Mouse (Mus musculus): ENCODE results near the gene Fndc9.

Fndc9 gene

DNA sequence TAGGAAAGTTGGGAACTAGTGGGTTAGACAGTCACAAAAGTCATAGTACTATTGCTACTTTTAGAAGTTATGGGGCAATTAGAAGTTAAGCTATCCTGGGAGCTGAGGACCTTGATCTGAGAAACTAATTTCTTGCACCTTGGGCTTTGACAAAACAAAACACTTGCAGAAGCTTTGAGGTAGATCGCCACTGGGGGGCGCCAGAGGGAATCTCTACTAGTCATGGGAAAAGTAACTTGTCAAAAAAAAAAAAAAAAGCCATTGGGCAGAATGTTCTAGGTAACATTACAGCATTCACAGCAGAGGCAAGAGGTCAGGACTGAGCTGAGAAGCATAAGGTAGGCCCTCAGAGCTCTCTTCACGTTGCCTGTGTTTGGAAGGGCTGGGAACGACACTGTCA lies 1.6 kb downstream of the Fndc9 start:
- peak; percentile 76 for DNase-seq

DNA sequence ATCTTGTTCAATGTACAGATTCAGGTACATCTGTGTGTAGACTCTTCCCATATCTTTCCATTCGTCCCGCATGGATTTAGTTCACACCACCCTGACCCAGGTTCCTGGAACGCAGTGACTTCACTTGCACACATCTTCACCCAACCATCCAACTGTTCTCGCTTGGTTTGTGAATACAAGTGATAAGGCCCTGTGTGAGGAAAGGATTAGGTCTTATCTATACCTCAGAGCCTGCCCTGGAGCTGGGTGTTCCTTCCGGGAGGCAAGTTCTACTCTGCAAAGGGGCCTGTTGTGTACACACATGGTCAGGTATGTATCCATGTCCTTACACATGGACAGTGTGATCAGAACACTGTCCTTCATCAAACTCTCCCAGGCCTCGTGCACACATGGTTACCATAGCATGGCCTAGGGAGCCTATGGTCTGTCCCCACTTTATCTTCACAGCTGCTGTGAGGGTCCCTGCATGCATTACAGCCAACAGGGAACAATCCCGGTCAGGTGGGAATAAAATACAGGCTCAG lies 5.9 kb downstream of the Fndc9 start:
- DNase-seq = no peak

DNA sequence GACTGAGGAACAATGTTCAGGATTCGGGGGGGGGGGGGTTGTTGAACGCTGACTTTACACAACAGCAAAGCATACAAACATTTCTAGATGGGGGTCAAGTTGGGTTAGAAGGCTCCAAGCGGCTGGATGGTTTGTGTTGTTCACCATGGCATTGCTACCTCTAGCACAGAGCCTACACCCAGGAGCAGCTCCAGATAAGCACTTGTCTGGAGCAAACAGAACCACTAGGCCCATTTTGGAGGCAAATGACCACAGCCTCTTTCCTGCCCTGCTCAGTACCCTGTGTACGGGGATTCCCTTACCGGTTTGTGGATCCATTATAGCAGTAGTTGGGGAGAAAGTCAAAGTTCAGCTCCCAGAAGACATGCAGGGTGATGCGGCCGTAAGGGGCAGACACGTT lies 6.7 kb downstream of the Fndc9 start:
- no peak for DNase-seq

DNA sequence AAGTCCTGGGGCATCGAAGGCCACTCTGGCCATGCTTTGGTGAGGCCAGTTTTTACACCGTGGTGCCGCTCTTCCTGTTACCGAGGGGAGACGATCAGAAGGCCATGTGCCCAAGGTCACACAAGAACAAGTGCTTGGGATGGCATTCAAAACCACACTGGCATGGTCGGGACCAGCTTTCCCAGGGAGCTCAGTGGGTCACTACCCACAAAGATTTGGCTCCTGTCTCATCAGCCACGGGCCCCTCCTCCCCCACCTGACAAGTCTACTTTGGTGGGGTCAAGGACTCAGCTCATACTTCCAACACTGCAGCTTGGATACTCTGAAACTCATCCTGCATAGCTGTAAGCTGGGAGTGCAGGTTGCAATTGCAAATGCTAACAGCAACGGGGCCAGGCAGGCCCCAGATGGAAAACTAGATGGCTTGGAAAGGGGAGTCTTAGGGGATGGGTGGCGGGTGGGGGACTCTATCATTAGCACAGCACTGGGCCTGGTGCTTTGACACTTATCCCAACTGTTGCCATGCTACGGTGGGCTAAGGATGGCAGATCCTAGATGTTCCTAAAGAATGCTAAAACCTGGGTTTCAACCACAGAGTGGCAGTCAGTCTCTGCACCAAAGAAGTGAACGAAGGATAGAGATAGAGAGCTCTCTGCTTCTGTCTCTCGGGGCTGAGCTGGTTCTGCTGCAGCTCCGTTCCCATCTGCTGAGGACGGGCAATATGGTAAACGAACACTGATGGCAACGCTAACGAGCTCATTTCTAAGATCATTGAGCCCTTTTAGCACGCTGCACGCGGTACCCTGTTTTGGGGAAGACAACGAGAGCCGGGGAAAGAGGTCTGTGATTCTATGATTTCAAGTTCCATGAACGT lies 9.6 kb downstream of the Fndc9 start:
- no peak for DNase-seq

DNA sequence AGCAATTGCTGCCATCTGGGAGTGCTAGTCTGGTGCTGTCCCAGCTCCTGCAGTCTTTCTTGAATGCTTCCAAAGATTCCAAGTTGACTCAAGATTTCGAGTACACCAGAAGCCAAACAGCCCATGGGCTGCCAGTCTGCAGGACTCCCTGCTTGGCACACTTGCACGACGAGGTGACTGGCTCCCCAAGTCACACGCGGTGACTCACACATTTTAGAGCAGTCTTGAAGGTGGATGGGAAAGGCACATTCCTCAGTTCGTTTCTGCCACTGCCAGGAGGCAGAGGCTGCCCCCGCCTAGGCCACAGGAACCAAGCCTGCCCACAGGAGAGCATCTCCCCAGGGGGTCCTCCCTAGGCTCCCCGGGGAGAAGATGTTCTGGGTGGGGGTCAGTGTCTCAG lies 10.6 kb downstream of the Fndc9 start:
- no peak for DNase-seq

DNA sequence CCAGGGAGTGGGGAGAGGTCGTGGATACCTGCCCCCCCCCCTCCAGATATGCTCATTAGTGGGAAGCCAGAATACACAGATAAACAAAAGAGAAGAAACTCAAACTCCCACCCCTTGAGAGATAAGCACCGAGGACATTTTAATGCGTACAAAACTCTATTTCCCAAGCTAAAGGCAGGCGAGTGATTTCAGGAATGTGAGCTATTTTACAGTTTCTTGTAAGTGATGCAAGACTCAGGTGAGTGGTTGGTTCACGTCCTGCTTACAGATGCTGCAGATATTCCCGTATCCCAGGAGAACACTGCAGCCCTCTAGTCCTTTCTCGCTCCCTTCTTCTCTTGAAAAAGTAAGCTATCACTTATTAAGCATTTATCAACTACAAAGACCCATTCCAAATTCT lies 11.1 kb downstream of the Fndc9 start:
- no peak for DNase-seq

DNA sequence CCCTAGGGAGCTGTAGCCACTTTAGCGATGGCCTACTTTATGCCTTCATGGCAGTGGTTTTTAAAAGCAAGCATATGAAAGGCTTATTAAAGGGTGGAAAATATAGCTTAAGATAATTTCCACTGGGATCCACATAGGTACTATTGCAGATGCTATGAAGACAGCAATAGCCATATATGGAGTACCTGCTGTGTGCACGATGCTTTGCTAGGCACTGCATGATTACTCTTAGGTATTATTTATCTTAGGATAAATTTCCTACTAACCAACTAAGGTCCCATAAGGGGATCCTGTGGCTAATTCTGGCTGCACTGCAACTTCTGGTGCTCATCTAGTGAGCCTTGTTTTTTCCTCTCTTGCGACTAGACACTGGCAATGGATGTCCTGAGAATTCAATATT lies 13.0 kb downstream of the Fndc9 start:
- no peak for DNase-seq

DNA sequence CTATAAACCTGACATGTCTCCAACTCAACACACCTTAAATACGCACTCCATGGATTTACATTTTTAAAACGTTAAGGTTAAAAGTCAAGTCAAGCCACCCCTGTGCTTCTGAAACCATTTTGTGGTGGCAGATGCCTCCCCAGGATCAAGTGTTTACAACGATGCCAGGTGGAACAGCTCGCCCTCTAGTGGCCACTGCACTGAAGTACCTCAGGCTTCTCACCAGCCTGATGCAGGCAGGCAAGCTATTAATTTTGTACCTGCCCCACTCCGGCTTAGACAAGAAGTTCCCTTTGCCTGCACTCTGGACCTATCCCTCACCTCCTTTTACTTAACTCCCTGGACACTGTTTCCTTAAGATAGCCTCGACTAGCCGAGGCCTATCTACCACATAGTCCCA lies 16.7 kb downstream of the Fndc9 start:
- peak; percentile 80 for DNase-seq

DNA sequence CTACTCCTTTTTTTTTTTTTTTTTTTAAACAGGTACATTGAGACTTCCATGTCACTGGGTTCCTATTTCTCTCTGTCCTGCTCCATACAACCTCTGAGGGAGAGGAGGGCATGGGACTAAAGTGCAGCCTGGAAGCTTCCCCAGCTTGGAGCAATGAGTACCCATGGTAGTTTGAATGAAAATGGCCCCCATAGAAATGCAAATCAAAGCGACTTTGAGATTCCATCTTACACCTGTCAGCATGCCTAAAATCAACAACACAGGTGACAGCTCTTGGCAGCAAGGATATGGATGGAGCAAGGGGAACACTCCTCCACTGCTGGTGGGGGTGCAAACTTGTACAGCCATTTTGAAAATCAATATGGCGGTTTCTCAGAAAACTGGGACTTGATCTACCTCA lies 20.0 kb downstream of the Fndc9 start:
- no peak for DNase-seq

DNA sequence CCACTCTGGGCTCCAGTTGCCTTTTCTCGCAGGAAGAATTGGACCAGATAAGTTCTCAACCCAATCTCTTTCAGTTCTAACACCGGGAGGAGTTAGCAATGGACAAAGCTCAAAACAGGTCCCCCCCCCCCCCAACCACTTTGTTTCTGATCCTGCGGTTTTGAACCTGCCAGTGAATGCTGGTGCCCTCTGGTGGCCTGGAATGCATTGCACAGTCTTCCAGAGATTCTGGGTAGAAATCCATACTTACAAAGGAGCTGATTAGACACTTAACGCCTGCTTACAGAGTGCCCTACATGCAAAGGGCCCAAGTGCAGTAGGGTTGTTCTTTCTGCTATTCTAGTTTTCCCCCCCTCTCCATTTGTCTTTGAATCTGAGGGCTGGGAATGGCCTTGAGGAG lies 22.9 kb downstream of the Fndc9 start:
- DNase-seq = no peak

DNA sequence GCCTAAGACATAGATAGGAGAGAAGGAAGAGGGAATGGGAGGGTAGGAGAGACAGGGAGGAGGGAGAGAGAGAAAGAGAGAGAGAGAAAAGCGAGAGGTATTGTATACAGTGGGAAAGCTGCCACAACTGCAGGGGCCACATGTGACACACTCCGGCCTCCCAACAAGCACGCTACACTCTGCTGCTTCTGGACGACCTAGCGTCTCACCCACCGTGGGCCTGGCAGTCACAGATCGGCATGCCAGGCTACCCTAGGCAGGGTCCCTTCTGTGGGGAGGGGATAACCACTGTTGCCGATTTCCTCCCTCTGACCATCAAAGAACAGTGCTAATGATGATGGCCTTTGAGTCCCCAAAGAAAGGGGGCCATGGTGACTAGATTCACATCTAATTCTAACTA lies 23.4 kb downstream of the Fndc9 start:
- DNase-seq = no peak

DNA sequence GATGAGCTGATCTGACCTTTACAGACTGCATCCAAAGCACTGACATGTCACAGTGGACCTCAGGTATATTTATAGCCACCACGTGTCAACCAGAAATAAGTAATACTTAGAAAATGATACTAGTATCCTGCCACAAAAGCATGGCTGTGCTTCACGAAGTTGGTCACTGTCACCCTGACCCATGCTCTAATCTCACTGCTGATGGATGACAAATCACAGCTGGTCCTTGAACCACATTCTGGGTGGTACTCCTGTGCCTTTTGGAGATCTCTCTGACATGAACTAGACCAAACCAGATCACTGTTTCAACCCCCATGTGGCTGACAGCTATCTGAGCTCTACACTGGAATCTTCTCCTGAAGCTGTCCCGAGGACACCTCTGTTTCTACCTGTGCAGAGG lies 27.5 kb downstream of the Fndc9 start:
- no peak for DNase-seq

DNA sequence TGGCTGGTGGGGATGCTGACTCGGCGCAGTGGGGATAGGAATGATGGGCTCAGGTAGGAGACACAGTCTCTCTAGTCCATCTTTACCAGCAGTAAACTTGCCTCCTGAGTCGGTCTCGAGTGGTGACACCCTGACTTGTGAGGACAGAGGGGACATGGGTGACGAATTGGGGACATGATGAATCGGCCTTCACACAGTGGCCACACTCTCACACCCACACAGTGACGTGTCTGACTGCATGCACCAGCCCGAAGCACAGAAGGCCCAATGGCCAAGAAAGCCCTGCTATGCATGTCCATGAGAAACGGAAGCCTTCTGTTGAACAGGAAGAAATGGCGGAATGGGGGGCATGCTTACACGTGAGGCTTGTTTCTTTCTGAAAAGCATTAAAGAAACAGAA lies 28.0 kb downstream of the Fndc9 start:
- no peak for DNase-seq

DNA sequence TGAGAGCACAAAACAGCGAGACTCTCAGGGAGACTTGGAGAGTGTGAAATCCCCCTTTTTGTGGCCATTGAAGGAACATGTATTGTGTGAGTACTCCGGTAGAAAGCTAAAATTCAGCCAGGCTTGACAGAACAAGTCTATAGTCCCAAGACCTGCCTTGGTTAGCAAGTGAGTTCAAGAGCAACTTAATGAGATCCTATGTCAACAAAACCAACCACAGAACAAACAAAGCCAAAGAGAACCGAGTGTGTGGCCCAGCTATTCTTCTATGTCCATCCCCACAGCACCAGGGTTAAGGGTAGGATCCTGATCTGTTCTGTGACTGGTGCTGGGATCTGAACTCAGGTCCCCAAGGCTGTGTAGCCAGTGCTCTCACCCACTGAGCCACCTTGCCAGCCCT lies 29.3 kb downstream of the Fndc9 start:
- DNase-seq = no peak

DNA sequence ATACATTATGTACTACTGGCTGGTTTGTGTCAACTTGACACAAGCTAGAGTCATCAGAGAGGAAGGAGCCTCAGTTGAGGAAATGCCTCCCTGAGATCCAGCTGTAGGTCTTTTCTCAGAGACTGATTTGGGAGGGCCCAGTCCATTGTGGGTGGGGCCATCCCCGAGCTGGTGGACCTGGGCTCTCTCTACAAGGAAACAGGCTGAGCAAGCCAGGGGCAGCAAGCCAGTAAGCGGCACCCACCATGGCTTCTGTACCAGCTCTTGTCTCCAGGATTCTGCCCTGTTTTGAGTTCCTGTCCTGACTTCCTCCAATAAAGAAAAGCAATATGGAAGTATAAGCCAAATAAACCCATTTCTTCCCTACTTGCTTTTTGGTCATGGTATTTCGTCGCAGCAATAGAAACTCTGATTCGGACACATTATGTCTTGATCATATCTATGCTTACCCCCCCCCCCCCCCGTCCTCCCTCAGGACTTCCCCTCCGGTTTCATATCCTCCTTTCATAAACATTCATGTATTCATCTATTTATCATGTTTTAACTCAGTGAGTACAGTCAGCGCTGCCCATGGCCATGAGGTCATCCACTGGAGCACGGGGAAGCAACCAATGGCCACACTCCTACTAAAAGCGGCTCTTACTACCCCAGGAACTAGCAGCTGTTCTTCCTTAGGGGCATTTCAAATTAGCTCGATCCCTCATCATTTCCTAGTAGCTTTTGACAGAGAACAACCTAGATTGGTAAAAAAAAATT lies 29.9 kb downstream of the Fndc9 start:
- DNase-seq = no peak

DNA sequence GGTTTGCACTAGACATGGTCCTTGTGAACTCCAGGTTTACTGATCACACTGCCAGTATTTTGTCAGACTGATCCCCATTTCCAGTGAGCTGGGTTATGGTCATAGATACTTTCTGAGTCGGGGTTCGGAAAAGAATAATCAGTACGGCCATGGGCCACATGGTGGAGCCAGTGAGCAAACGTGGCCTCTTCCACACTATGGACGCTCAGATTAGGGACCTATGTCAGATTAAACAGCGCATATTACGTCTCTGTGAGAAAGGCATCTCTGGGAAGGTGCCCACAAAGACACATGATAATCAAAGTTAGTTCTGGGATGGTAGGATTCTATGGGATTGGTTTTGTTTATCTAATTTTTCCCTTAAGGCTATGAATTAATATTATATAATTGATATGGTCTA lies 33.7 kb downstream of the Fndc9 start:
- peak; percentile 77 for DNase-seq

DNA sequence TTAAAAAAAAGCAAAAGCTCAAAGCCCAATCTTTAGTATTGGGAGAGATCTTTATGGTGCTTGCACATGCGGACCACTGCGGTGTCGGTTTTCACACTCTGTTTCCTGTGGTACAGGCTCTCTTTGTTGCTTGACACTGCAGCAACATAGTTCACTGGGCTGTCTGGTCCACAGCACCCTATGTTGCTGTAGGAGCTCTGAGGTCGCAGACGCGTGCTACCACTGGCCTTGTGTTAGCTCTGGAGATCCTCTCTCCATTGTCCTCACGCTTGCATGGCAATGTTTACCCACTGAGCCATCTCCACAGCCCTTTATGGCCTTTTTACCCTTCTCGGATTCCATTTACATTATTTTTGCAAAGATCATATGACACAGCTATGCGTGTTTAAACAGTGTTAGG lies 34.1 kb downstream of the Fndc9 start:
- no peak for DNase-seq

DNA sequence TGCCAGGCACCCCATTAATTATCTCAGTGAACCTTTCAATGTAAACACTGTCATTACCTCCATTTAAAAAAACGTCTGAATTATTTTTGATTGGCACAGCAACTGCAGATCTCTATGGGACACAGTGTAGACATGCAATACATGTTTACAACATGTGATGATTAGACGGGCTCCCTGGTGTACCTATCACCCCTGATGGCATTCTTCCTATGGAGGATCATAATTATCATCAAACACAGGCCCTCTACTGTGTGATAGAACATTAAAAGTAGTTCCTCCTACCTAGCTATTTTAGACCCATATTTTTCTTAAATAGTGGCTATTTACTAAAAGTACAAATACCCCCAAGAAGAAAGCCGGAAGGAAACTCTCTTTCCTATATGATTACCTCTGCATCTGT lies 34.6 kb downstream of the Fndc9 start:
- no peak for DNase-seq

DNA sequence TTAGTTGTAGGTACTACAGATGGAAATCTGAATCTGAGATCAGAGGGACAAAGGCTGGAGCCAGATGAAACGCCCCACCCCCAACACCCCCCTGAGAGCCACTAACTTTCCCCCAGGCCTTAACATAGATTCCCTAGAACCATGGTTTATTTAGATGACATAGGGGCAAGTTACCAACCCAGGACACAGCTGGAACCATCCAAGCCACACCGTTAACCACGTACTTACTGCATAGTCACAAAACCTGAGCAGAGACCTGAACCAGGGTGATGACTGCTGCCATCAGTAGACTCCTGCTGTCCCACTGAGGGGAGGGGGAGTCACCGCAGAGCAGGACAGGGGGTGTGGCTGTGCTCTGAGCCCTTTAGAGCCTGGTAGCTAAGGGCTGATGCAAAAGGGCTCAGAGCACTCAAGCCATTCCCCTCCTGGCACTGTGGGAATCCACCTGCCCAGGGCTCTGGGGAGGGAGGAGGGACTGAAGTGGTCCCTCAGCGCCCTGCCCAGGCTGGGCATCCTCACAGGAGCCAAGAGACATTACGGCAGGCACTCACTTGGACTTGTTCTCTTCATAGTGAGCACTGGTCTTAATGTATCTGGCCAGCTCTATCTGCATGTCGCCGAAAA lies 36.8 kb downstream of the Fndc9 start:
- no peak for DNase-seq

DNA sequence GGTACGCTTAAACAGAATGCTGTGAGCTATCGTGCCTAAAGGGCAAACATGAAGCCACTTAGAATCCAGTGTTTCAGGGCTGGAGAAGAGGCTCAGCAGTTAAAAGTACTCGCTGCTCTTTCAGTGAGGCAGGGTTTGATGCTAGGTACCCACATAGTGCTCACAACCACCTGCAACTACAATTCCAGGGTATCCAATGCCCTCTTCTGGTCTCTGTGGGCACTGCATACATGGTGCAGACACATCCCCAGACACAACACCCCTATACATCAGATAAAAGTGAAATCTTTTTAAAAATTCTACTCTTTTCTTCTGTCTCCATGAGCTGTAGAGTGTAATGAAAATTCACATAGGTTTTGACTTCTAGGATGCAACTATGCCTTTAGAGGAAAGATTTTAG lies 38.6 kb downstream of the Fndc9 start:
- no peak for DNase-seq

DNA sequence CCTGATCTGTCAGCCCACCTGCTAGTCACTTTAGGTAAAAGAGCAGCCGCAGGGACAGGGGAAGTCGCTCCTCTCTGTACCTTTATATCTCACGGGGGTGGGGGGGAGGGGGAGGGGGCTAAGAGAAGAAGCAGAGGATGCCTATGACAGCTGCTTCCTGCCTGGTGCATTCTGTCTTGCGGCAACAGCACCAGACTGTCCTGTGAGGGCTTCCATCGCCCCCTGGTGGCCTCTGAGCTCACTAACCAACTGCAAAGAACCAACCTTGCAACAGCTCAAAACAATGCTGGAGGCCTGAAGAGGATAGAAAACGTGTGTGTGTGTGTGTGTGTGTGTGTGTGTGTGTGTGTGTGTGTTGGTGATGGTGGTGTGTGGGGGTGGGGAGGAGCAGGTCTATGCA lies 40.0 kb downstream of the Fndc9 start:
- DNase-seq = peak; percentile 83

DNA sequence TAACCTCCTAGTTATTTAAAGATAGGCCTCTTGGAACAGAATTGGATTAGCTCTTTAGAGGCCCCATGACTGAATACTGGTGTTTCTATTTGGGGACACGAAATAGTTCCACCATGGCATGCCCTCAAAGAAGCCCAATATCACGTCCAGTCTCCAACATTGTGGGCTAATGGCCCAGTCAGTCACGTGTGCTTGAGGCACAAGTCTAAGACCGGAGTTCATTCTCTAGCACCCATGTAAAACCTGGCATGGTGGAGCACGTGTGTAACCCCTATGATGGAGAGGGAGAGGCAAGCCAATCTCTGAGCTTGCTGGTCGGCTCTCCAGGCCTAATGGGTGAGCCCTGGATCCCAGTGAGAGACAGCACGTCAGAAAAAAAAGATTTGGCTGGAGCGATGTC lies 40.8 kb downstream of the Fndc9 start:
- no peak for DNase-seq

DNA sequence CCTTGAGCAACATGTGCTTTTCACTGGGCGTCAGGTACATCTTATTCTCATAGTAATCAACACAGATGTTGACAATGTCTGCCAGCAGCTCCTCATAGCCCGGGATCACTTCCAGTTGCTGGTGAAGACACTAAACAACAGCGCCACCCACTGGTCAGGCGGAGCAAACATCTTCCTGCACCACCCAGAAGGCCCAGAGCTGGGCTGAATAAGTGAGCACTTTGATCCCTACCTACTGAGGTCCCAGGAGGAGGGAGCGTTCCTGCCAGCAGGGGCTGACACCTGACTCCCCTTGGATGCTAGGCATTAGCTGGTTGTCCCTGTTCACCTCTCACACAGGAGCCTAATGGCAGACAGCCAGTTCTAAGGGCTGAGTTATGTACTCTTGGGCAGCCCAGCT lies 41.4 kb downstream of the Fndc9 start:
- peak; percentile 63 for DNase-seq

DNA sequence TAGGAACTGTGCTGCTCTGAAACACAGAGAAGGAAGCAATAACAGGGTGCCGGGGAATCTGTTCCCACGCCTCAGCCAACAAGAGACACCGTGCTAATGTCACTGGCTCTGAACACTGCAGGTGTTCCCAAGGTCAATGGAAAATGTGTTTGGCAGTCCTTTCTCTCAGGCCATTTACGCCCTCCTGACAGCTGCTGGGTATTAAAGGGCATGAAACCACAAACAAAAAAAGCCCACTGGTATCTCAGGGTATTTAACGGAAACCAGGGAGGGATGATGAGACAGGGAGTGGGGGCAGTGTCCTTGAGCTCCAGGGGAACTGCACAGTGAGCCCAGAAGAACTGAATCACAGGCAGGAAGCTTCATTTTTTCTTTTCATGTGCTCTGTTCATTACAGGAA lies 42.8 kb downstream of the Fndc9 start:
- DNase-seq = no peak

All from cerebellum, adult 9-10 months (tissue).